ENCODE assay signal across 17 mouse cellular contexts in the genomic region with DNA sequence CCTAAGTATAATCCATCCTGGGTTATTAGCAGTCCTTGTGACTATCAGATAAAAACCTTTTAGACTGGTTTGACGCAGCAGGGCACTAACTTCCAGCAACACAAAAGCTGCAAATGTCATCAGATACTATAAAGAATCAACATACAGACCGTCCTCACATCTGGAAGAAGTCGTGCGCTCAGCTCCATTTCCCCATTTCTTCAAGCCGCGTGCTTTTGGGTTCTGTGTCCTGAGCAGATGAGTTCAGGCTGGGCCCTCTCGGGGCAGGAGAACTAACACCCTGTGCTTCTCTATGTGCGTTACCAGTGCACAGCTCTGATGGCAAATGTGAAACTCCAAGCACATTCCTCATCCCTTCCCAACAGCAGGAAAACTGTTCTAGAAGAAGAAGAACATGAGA.
"Had no signal": no experiment of that assay in that cellular context is flagged by ENCODE, and none has a peak within 500 bp of the region (broad histone marks: within the 10 kb centered on the region; RNA-seq: fewer than 3 reads in every experiment).

No protein-coding gene starts in this region.

- H3K27me3 ChIP-seq: megakaryocyte, embryonic 14.5 days; midbrain, embryonic 13.5 days; midbrain, embryonic 15.5 days; neural tube, embryonic 12.5 days; stomach, embryonic 15.5 days had no signal

- H3K9ac ChIP-seq: liver, embryonic 14.5 days; lung, embryonic 14.5 days; midbrain, embryonic 13.5 days; midbrain, embryonic 15.5 days; neural tube, embryonic 12.5 days; stomach, embryonic 15.5 days had no signal

- H3K4me2 ChIP-seq: lung, embryonic 14.5 days; midbrain, embryonic 11.5 days; midbrain, embryonic 13.5 days; midbrain, embryonic 15.5 days; neural tube, embryonic 12.5 days; stomach, embryonic 15.5 days had no signal

- DNase-seq: lung, adult 18-20 months; lung, embryonic 14.5 days; lung, postnatal 14 days; lung, postnatal 36 days; right cerebral cortex, postnatal 14 days; thymus, adult 2 months; thymus, postnatal 25 days; thymus, postnatal 4 days had no signal

- H3K27ac ChIP-seq: liver, embryonic 14.5 days; macrophage; midbrain, embryonic 13.5 days; midbrain, embryonic 15.5 days; neural tube, embryonic 12.5 days; stomach, embryonic 15.5 days; stomach, postnatal 0 days had no signal

- ATAC-seq: midbrain, embryonic 13.5 days; midbrain, embryonic 15.5 days had no signal

- H3K4me3 ChIP-seq: megakaryocyte, embryonic 14.5 days; midbrain, embryonic 13.5 days; midbrain, embryonic 15.5 days; neural tube, embryonic 12.5 days; stomach, embryonic 15.5 days had no signal

- H3K9me3 ChIP-seq: megakaryocyte, embryonic 14.5 days; midbrain, embryonic 13.5 days; midbrain, embryonic 15.5 days; neural tube, embryonic 12.5 days; stomach, embryonic 15.5 days had no signal

- H3K4me1 ChIP-seq: megakaryocyte, embryonic 14.5 days; stomach, embryonic 15.5 days had no signal

- H3K36me3 ChIP-seq: midbrain, embryonic 13.5 days; midbrain, embryonic 15.5 days; neural tube, embryonic 12.5 days; stomach, embryonic 15.5 days had no signal
